Mouse (Mus musculus) midbrain, postnatal 0 days (tissue): ENCODE data around the gene Gm42906. TPM values are rescaled to one million over a fixed set of nuclear protein-coding genes. Genes with fewer than 3 reads are reported as not detected.

Source experiments
- ATAC-seq: fragments of 200-750 bp; cut with Nextera tagmentation; 2 replicates; pipeline ENCODE4 v1.8.0; 2017; ENCODE audit warnings: moderate number of reproducible peaks, mild to moderate bottlenecking, moderate TSS enrichment, moderate library complexity; ENCODE audit not compliant: low FRiP score
- DNase-seq: peaks from one replicate; pipeline ENCODE4 v3.0.0-alpha.2; 2015; ENCODE audit warnings: low spot score
- H3K27ac ChIP-seq: fragments of 300-500 bp; sonication (generic); 2 replicates; pipeline ENCODE4 v1.5.1; 2014; ENCODE audit warnings: low read depth, mild to moderate bottlenecking, low read length, mixed read lengths
- H3K27me3 ChIP-seq: fragments of 300-500 bp; sonication (generic); 2 replicates; pipeline ENCODE4 v1.6.1; 2014; ENCODE audit warnings: low read length, control low read depth, mixed read lengths; ENCODE audit not compliant: insufficient read depth
- H3K36me3 ChIP-seq: fragments of 300-500 bp; sonication (generic); 2 replicates; pipeline ENCODE4 v1.6.1; 2014; ENCODE audit warnings: low read length, control low read depth, mixed read lengths; ENCODE audit not compliant: insufficient read depth
- H3K4me1 ChIP-seq: fragments of 300-500 bp; sonication (generic); 2 replicates; pipeline ENCODE4 v1.6.1; 2014; ENCODE audit warnings: mild to moderate bottlenecking, control low read depth, antibody characterized with exemption, low read length, mixed read lengths; ENCODE audit not compliant: insufficient read depth
- H3K4me2 ChIP-seq: fragments of 300-500 bp; sonication (generic); 2 replicates; pipeline ENCODE4 v1.6.1; 2014; ENCODE audit warnings: low read depth, mild to moderate bottlenecking, low read length, mixed read lengths; ENCODE audit not compliant: poor library complexity, severe bottlenecking
- H3K4me3 ChIP-seq: fragments of 300-500 bp; sonication (generic); 2 replicates; pipeline ENCODE4 v1.5.1; 2014; ENCODE audit warnings: low read depth, mild to moderate bottlenecking, low read length, moderate library complexity
- H3K9ac ChIP-seq: fragments of 300-500 bp; sonication (generic); replicated peaks from 2 replicates; pipeline ENCODE4 v1.6.1; 2014; ENCODE audit warnings: mild to moderate bottlenecking, low read length, moderate library complexity, mixed read lengths; ENCODE audit not compliant: poor library complexity, severe bottlenecking
- H3K9me3 ChIP-seq: fragments of 300-500 bp; sonication (generic); 2 replicates; pipeline ENCODE4 v1.6.1; 2016; ENCODE audit warnings: low read length, control low read depth
- CTCF ChIP-seq: IDR thresholded peaks from 2 replicates; pipeline ENCODE4 v1.5.1; 2016; ENCODE audit warnings: antibody characterized with exemption, mild to moderate bottlenecking
- WGBS: fragments of 180-500 bp; shearing (Covaris S2); extraction: QIAGEN DNeasy Blood & Tissue Kit; methylation state at CpG from one replicate; pipeline ENCODE4 v1.1.7; 2014; 5-methylcytosine and 5-hydroxymethylcytosine counted together
- polyA plus RNA-seq: library from polyadenylated mRNA; unstranded; fragments of >200 nt; fragmentation: Nextera tagmentation; extraction: Ambion mirVana; gene quantifications from 2 replicates; pipeline ENCODE4 v1.2.1, GENCODE M21; 2015
- total RNA-seq: library from RNA; depleted of rRNA; stranded (reverse); fragments of >200 nt; gene quantifications from 2 replicates; pipeline ENCODE4 v1.2.3, GENCODE M21; 2014

Gm42906 gene
- total and polyA plus RNA-seq, 2 experiments from 2014 or later: not detected

- DNase-seq (no peak), ATAC-seq (no peak)
- H3K36me3 ChIP-seq: no peaks in the 10 kb centered on the region
- WGBS: 93% methylated on average over 4 of the region's 4 CpGs
- 0 out of 2 replicates have a peak, but pooled peaks cover 4% of the 10 kb centered on the region for H3K4me1 ChIP-seq
- no peak overlapping the region for H3K27ac ChIP-seq
- no peak overlapping the region for H3K9ac ChIP-seq
- H3K4me2 ChIP-seq: no peak overlapping the region
- no peaks in the 10 kb centered on the region for H3K9me3 ChIP-seq
- no peak overlapping the region for H3K4me3 ChIP-seq
- TF ChIP-seq CTCF: no peak
- no peaks in the 10 kb centered on the region for H3K27me3 ChIP-seq
Observed at GRCm38 (mm10) chr5:151148079-151148478, 279.9 kb downstream of the Gm42906 start.

- ATAC-seq: no peak
Observed at GRCm38 (mm10) chr5:151145807-151146206, 282.2 kb downstream of the Gm42906 start.

GRCm38 (mm10) chr5:151143955-151144354 is 284.0 kb downstream of the Gm42906 start:
- TF ChIP-seq CTCF: no peak
- no peaks in the 10 kb centered on the region for H3K27me3 ChIP-seq
- H3K4me2 ChIP-seq: no peak overlapping the region
- 86% methylated on average over 5 of the region's 5 CpGs for WGBS
- ATAC-seq: no peak
- no peak overlapping the region for H3K9ac ChIP-seq
- H3K36me3 ChIP-seq: no peaks in the 10 kb centered on the region
- no peak overlapping the region for H3K27ac ChIP-seq
- H3K4me3 ChIP-seq: no peak overlapping the region
- no peaks in the 10 kb centered on the region for H3K9me3 ChIP-seq
- no peak for DNase-seq
- peaks cover 6% of the 10 kb centered on the region; the same call in 1 of the 2 replicates for H3K4me1 ChIP-seq

More at GRCm38 (mm10) chr5:151145807-151146206, 282.2 kb downstream of the Gm42906 start:
- H3K4me2 ChIP-seq: no peak overlapping the region
- no peak for TF ChIP-seq CTCF
- H3K4me3 ChIP-seq: no peak overlapping the region
- 89% methylated on average over 5 of the region's 5 CpGs for WGBS
- DNase-seq: no peak
- H3K9me3 ChIP-seq: no peaks in the 10 kb centered on the region
- H3K27ac ChIP-seq: no peak overlapping the region
- no peaks in the 10 kb centered on the region for H3K27me3 ChIP-seq
- H3K9ac ChIP-seq: no peak overlapping the region
- H3K4me1 ChIP-seq: peaks cover 6% of the 10 kb centered on the region; the same call in 1 of the 2 replicates
- no peaks in the 10 kb centered on the region for H3K36me3 ChIP-seq

- TF ChIP-seq CTCF: no peak
- DNase-seq (peak; percentile 67), ATAC-seq (no peak)
- Histone ChIP-seq H3K36me3 (no peaks in the 10 kb centered on the region), H3K27me3 (no peaks in the 10 kb centered on the region), H3K4me2 (no peak overlapping the region), H3K9ac (no peak overlapping the region), H3K27ac (peak overlapping the region; percentile 26), H3K4me3 (no peak overlapping the region), H3K4me1 (peaks cover 6% of the 10 kb centered on the region; the same call in 1 of the 2 replicates), H3K9me3 (no peaks in the 10 kb centered on the region)
- WGBS: 24% methylated on average over 11 of the region's 11 CpGs
Observed at GRCm38 (mm10) chr5:151142671-151143601, 285.0 kb downstream of the Gm42906 start.

GRCm38 (mm10) chr5:151142241-151142640 is 285.7 kb downstream of the Gm42906 start:
- peak; percentile 75 for DNase-seq
- Histone ChIP-seq H3K4me1 (peaks cover 6% of the 10 kb centered on the region; the same call in 1 of the 2 replicates), H3K9ac (no peak overlapping the region), H3K4me2 (no peak overlapping the region), H3K36me3 (no peaks in the 10 kb centered on the region), H3K9me3 (no peaks in the 10 kb centered on the region), H3K27me3 (no peaks in the 10 kb centered on the region), H3K4me3 (no peak overlapping the region), H3K27ac (no peak overlapping the region)
- peak; percentile 81 for TF ChIP-seq CTCF
- WGBS: 47% methylated on average over 5 of the region's 5 CpGs
- no peak for ATAC-seq

GRCm38 (mm10) chr5:151137901-151138300 is 290.1 kb downstream of the Gm42906 start:
- Histone ChIP-seq H3K27ac (no peak overlapping the region), H3K4me3 (no peak overlapping the region), H3K4me1 (peaks cover 2% of the 10 kb centered on the region; the same call in 1 of the 2 replicates), H3K4me2 (no peak overlapping the region), H3K9ac (no peak overlapping the region), H3K36me3 (no peaks in the 10 kb centered on the region), H3K27me3 (no peaks in the 10 kb centered on the region), H3K9me3 (no peaks in the 10 kb centered on the region)
- TF ChIP-seq CTCF: no peak
- ATAC-seq (no peak), DNase-seq (no peak)
- 90% methylated on average over 5 of the region's 5 CpGs for WGBS
